Mouse (Mus musculus) kidney, embryonic 16.5 days (tissue): ENCODE data around the gene Asap2. TPM values are rescaled to one million over a fixed set of nuclear protein-coding genes. Genes with fewer than 3 reads are reported as not detected.
A peak's percentile ranks its signal among the peaks of the same experiment; 100 is the strongest.

Source experiments
- ATAC-seq: fragments of 200-750 bp; cut with Nextera tagmentation; 2 replicates; pipeline ENCODE4 v1.8.0; 2017; ENCODE audit warnings: moderate TSS enrichment; ENCODE audit not compliant: low FRiP score, low TSS enrichment
- H3K27ac ChIP-seq: fragments of 300-500 bp; sonication (generic); 2 replicates; pipeline ENCODE4 v1.5.1; 2014; ENCODE audit warnings: low read length
- H3K27me3 ChIP-seq: fragments of 300-500 bp; sonication (generic); 2 replicates; pipeline ENCODE4 v1.6.1; 2014; ENCODE audit warnings: low read length, control low read depth, mixed read lengths; ENCODE audit not compliant: insufficient read depth
- H3K36me3 ChIP-seq: fragments of 300-500 bp; sonication (generic); 2 replicates; pipeline ENCODE4 v1.6.1; 2014; ENCODE audit warnings: low read length, control low read depth, mixed read lengths; ENCODE audit not compliant: insufficient read depth
- H3K4me1 ChIP-seq: fragments of 300-500 bp; sonication (generic); 2 replicates; pipeline ENCODE4 v1.6.1; 2014; ENCODE audit warnings: low read length, control low read depth, mixed read lengths; ENCODE audit not compliant: insufficient read depth
- H3K4me2 ChIP-seq: fragments of 300-500 bp; sonication (generic); replicated peaks from 2 replicates; pipeline ENCODE4 v1.6.1; 2014; ENCODE audit warnings: low read depth, low read length
- H3K4me3 ChIP-seq: fragments of 300-500 bp; sonication (generic); 2 replicates; pipeline ENCODE4 v1.5.1; 2014; ENCODE audit warnings: mild to moderate bottlenecking, low read length
- H3K9ac ChIP-seq: fragments of 300-500 bp; sonication (generic); replicated peaks from 2 replicates; pipeline ENCODE4 v1.6.1; 2014; ENCODE audit warnings: low read length
- H3K9me3 ChIP-seq: fragments of 300-500 bp; sonication (generic); 2 replicates; pipeline ENCODE4 v1.6.1; 2016; ENCODE audit warnings: low read length, control low read depth
- WGBS: fragments of 180-500 bp; shearing (Covaris S2); extraction: QIAGEN DNeasy Blood & Tissue Kit; methylation state at CpG from one replicate; pipeline ENCODE4 v1.1.7; 2014; 5-methylcytosine and 5-hydroxymethylcytosine counted together
- polyA plus RNA-seq: library from polyadenylated mRNA; unstranded; fragments of >200 nt; fragmentation: Nextera tagmentation; extraction: Ambion mirVana; gene quantifications from 2 replicates; pipeline ENCODE4 v1.2.1, GENCODE M21; 2015

The Asap2 gene
- polyA plus RNA-seq, 1 experiment from 2014 or later: 8.1 TPM

DNA sequence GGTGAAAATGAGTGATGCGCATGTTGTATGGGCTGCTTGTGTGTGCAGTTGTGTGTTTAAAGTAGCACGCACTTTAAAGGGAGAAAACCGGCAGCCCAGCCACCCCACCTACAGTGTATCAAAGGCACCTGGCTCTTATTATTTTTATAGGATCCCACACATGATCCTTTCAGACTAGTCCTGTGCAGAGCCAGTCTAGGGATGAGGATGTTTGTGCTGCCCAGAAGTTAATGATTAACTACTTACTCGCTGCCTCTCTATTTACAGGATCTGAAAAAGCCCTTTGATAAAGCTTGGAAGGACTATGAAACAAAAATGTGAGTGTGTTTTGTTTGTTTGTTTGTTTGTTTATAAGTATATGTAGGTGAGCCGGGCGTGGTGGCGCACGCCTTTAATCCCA, 210.4 kb downstream of the Asap2 start:
- Histone ChIP-seq H3K9ac (no peak overlapping the region), H3K4me3 (no peak overlapping the region), H3K4me2 (no peak overlapping the region), H3K27me3 (no peaks in the 10 kb centered on the region), H3K9me3 (no peaks in the 10 kb centered on the region), H3K27ac (no peak overlapping the region), H3K36me3 (no peaks in the 10 kb centered on the region), H3K4me1 (peaks cover 26% of the 10 kb centered on the region)
- 80% methylated on average over 8 of the region's 8 CpGs for WGBS
- ATAC-seq: peak; percentile 53; the same call in 1 of the 2 replicates

DNA sequence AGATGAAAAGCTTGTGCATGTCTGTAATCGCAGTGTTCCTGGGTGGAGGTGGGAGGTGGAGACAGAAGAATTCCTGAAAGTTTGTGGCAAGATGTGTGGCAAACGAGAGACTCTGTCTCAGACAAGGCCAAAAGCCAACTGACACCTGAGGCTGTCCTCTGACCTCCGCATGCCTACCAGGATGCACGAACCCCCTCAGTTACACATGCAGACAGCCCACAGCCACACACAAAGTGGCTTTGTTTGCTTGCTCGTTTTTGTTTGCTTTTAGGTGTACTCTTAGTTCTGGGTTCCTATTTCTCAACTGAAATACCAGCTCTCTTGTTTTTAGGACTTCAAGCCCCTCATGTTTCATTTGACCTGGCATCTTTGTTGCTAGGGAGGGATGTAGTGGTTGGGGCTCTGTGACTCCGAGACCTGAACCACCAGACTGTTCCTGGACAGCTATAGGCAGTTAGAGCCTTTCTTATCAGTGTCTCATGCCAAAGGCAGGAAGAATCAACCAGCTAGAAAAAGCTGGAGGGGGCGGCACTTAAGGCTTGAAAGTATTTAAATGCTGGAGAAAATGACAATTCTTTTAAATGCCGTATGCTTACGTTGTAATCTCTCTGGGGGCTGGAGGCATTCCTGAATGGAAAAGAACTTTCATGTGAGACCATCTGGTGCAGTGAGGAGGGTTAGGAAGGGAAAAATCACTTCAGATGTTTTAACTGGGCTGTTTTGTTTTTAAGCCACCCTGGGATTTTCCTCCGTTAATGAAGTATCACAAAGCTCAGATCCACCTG, 211.4 kb downstream of the Asap2 start:
- Histone ChIP-seq H3K4me1 (peaks cover 27% of the 10 kb centered on the region), H3K9ac (no peak overlapping the region), H3K9me3 (no peaks in the 10 kb centered on the region), H3K4me3 (no peak overlapping the region), H3K27ac (no peak overlapping the region), H3K36me3 (peaks cover 6% of the 10 kb centered on the region; the same call in 1 of the 2 replicates), H3K27me3 (no peaks in the 10 kb centered on the region), H3K4me2 (no peak overlapping the region)
- ATAC-seq: no peak
- WGBS: 71% methylated on average over 10 of the region's 10 CpGs

DNA sequence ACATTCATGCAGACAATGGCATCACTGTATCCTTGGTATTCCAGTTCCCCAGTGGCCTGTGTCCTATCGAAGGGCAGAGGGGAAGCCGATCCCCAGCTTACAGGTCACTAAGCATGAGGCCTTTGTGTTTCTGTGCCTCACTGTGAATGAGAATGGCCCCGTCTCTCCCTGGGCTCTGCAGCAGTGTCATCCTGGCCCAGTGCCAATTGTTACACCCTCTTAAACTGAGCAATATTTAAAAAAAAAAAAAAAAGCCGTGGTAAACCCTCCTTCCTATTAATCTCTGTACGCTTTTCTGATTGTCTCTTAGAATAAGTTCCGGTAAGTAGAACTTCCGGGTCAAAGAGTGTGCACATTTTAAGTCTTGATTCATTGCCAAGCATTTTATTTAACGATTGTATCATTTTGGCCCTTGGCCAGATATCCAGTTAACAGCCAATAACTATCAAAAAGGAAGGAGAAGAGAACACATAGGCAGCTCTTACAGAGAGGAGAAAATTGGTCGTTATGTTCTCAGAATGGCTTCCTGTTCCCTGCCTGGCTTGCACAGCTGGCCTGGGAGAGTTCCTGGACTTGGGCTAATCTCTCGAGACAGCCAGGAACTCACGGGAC, 214.5 kb downstream of the Asap2 start:
- H3K27ac ChIP-seq: peak overlapping the region; percentile 58
- H3K4me1 ChIP-seq: peaks cover 35% of the 10 kb centered on the region
- ATAC-seq: peak; percentile 62; the same call in 1 of the 2 replicates
- H3K4me2 ChIP-seq: no peak overlapping the region
- 37% methylated on average over 11 of the region's 11 CpGs for WGBS
- H3K9me3 ChIP-seq: no peaks in the 10 kb centered on the region
- H3K27me3 ChIP-seq: no peaks in the 10 kb centered on the region
- H3K9ac ChIP-seq: no peak overlapping the region
- H3K4me3 ChIP-seq: no peak overlapping the region
- H3K36me3 ChIP-seq: peaks cover 6% of the 10 kb centered on the region

DNA sequence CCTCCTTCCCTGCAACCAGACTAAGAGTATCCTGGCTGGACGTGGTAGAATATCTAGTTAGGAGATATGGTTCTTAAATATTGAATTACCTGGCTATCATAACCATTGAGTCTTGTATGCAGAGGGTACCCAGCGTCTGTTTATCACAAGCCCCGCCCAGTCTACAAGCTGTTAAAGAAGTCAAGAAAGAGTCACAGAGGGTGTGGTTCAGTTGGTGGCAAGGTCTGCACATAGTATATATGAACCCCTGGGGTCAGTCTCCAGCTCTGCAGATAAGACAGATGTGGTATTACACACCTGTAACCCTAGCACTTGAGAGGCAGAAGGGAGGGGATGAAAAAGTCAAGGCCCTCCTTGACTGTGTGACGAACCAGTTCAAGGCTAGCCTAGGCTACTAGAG, 215.5 kb downstream of the Asap2 start:
- 94% methylated on average over 4 of the region's 4 CpGs for WGBS
- Histone ChIP-seq H3K9me3 (no peaks in the 10 kb centered on the region), H3K4me3 (no peak overlapping the region), H3K4me1 (peaks cover 35% of the 10 kb centered on the region), H3K4me2 (no peak overlapping the region), H3K27me3 (no peaks in the 10 kb centered on the region), H3K9ac (no peak overlapping the region), H3K27ac (no peak overlapping the region), H3K36me3 (peaks cover 6% of the 10 kb centered on the region)
- no peak for ATAC-seq

DNA sequence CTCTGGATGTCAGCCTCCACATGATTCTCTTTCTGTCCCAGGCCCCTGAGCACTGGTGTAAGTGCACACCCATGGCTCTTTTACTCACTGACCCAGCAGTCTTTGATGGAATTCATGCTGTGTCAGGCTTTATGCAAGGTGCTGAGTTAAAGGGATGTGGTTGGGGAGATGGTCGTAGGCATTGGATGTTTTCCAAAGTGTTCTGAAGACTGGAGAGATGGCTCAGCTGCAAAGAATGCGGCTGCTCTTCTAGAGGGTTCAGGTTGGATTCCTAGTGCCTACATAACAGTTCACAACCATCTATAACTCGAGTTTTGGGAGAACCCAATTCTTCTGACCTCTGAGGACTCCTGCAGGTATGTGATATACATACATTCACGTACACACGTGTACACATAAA, 217.2 kb downstream of the Asap2 start:
- Histone ChIP-seq H3K9ac (no peak overlapping the region), H3K27me3 (no peaks in the 10 kb centered on the region), H3K4me3 (no peak overlapping the region), H3K36me3 (peaks cover 6% of the 10 kb centered on the region), H3K4me1 (peaks cover 35% of the 10 kb centered on the region), H3K4me2 (no peak overlapping the region), H3K9me3 (no peaks in the 10 kb centered on the region), H3K27ac (no peak overlapping the region)
- WGBS: 83% methylated on average over 5 of the region's 5 CpGs
- ATAC-seq: no peak

DNA sequence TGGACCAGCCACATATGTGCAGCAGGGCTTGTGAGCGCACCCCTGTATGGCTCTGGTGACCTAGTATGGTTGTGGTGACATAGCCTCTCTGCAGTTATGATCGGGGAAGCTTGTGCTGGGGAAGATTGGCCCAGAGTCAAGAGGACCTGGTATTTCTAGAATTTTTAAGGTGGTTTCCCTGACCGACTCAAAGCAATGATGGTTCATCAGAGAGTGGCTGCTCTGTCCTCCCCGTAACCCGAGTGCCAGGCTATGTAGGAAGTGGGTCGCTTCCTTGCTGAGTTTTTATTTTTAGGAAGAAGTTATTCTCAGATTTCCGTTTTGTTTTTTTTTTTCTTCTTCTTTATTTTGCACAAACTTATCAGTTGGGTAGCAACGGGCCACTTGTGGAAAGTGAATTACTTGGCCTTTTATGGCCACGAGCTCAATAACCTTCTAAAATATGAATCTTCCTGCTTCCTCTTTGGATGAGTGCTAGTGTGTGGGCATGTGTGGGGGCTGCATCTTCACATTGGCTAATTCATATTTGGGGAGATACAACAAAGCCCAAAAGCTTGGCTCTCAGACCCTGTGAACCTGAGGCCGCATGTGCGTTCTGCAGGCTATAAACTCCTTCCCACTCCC, 218.0 kb downstream of the Asap2 start:
- Histone ChIP-seq H3K27ac (no peak overlapping the region), H3K4me2 (no peak overlapping the region), H3K4me3 (no peak overlapping the region), H3K27me3 (no peaks in the 10 kb centered on the region), H3K9ac (no peak overlapping the region), H3K4me1 (peaks cover 33% of the 10 kb centered on the region), H3K9me3 (no peaks in the 10 kb centered on the region), H3K36me3 (peaks cover 6% of the 10 kb centered on the region)
- WGBS: 60% methylated on average over 11 of the region's 11 CpGs
- ATAC-seq: no peak

DNA sequence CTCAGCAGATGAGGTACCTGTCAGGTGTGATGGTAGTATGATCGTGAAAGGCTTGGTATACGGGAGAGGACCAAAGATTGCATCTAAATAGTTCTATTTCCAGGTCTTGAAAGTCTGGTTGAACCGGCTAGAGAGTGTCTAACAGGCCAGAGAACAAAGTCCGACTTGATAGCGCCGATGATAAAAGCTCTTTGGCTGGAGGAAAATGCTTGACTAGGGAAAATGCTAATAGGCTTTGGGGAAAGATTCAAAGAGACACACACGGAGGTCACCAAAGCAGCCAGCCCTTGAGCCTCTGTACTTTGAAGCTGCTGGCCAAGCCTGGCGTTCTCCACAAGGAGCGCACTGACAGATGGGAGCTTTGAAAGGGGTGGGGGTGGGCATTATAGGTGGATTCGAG, 219.0 kb downstream of the Asap2 start:
- Histone ChIP-seq H3K9me3 (no peaks in the 10 kb centered on the region), H3K9ac (no peak overlapping the region), H3K4me3 (no peak overlapping the region), H3K27ac (peak overlapping the region; percentile 16; the same call in 1 of the 2 replicates), H3K27me3 (no peaks in the 10 kb centered on the region), H3K4me2 (no peak overlapping the region), H3K4me1 (peaks cover 27% of the 10 kb centered on the region), H3K36me3 (peaks cover 6% of the 10 kb centered on the region)
- no peak for ATAC-seq
- WGBS: 76% methylated on average over 10 of the region's 10 CpGs

DNA sequence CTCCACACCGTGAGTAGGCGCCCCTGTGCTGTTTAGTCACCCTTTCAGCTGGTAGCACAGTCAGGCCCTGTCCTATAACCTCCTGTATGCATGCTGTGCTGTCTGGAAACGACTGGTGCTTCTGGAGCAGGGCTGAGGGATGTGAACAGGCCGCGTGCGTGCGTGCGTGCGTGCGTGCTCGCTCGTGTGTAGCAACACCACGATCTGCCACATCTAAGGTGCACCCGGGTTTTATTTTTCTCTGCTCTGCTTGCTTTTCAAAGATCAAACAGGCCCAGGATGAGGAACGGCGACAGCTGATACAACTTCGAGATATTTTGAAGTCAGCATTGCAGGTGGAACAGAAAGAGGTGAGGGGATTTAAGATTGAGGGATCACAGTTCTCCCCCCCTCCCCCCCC, 222.6 kb downstream of the Asap2 start:
- no peak overlapping the region for H3K27ac ChIP-seq
- whole genome bisulfite sequencing: 64% methylated on average over 17 of the region's 17 CpGs
- peaks cover 17% of the 10 kb centered on the region for H3K4me1 ChIP-seq
- peaks cover under 1% of the 10 kb centered on the region for H3K36me3 ChIP-seq
- no peak for ATAC-seq
- H3K4me3 ChIP-seq: no peak overlapping the region
- no peaks in the 10 kb centered on the region for H3K27me3 ChIP-seq
- no peaks in the 10 kb centered on the region for H3K9me3 ChIP-seq
- H3K9ac ChIP-seq: no peak overlapping the region
- H3K4me2 ChIP-seq: no peak overlapping the region

DNA sequence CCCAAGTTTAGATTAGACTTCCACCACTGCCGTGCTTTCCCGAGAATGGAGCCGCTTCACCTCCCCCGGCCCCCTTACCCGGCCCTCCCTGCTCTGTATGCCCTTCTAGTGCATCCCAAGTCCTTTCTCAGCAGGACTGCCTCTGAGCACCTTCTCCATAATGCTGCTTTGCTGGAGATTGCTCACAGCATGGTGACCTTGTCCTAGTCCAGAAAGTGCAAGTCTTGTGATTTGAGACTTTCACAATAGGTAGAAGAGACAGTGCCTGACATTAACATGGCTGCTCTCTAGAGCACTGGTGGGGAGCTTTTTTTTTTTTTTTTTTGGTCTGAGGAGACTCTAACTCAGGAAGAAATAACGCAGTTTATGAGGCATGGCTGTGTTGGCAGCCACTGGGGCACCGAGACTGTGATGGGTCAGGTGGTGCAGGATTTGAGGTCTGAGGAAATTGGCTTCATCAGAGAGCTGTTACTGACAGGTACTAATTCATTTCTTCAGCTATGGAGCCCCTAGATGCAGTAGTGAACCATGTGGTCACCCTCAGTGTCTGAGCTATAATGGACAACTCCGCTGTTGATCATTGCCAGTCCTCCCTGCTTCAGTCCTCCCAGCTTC, 224.4 kb downstream of the Asap2 start:
- H3K36me3 ChIP-seq: peaks cover 11% of the 10 kb centered on the region
- H3K27ac ChIP-seq: peak overlapping the region; percentile 38; the same call in 1 of the 2 replicates
- 55% methylated on average over 8 of the region's 8 CpGs for WGBS
- peak; percentile 76 for ATAC-seq
- H3K9ac ChIP-seq: no peak overlapping the region
- peaks cover 6% of the 10 kb centered on the region for H3K4me1 ChIP-seq
- no peaks in the 10 kb centered on the region for H3K9me3 ChIP-seq
- H3K27me3 ChIP-seq: no peaks in the 10 kb centered on the region
- no peak overlapping the region for H3K4me3 ChIP-seq
- no peak overlapping the region for H3K4me2 ChIP-seq
